Mouse (Mus musculus): ENCODE measurements around the gene Drg2. TPM values are rescaled to one million over a fixed set of nuclear protein-coding genes. Genes with fewer than 3 reads are reported as not detected.
"Not testable (repeated sequence)": the region's sequence is repeated elsewhere in the genome, so short reads cannot be mapped to it uniquely, and the experiment has no call there.

Gene Drg2
- polyA plus RNA-seq, 1 experiment from 2014 or later: 137 TPM

GRCm38 (mm10) chr11:60422046-60422668 lies 32.2 kb upstream of the Drg2 start:
- Histone ChIP-seq H3K4me1 (ENCODE audit: control insufficient read depth, insufficient read depth, low read length) (peaks cover 4% of the 10 kb centered on the region; the same call in 1 of the 2 replicates), H3K4me3 (ENCODE audit: low read depth, low read length) (no peak overlapping the region), H3K9me3 (ENCODE audit: control insufficient read depth, low read length) (no peaks in the 10 kb centered on the region), H3K9ac (ENCODE audit: low read length) (no peak overlapping the region), H3K36me3 (ENCODE audit: control insufficient read depth, insufficient read depth, low read length) (no peaks in the 10 kb centered on the region), H3K4me2 (ENCODE audit: low read depth, severe bottlenecking) (no peak overlapping the region), H3K27ac (replicated peaks; ENCODE audit: low read depth, low read length) (no peak overlapping the region), H3K27me3 (ENCODE audit: control insufficient read depth, insufficient read depth, low read length) (no peaks in the 10 kb centered on the region)
- 70% methylated on average over 5 of the region's 6 CpGs for WGBS
- DNase-seq (ENCODE audit: low spot score) (no peak), ATAC-seq (ENCODE audit: insufficient number of reproducible peaks, low FRiP score, low TSS enrichment, low read depth) (no peak)

- no peak for ATAC-seq (ENCODE audit: insufficient number of reproducible peaks, low FRiP score, low TSS enrichment, low read depth)
- Histone ChIP-seq H3K4me1 (ENCODE audit: control insufficient read depth, insufficient read depth, low read length) (peaks cover 4% of the 10 kb centered on the region; the same call in 1 of the 2 replicates), H3K9ac (ENCODE audit: low read length) (no peak overlapping the region), H3K4me2 (ENCODE audit: low read depth, severe bottlenecking) (no peak overlapping the region), H3K4me3 (ENCODE audit: low read depth, low read length) (no peak overlapping the region), H3K27me3 (ENCODE audit: control insufficient read depth, insufficient read depth, low read length) (no peaks in the 10 kb centered on the region), H3K36me3 (ENCODE audit: control insufficient read depth, insufficient read depth, low read length) (0 out of 2 replicates have a peak, but pooled peaks cover 1% of the 10 kb centered on the region), H3K9me3 (ENCODE audit: control insufficient read depth, low read length) (no peaks in the 10 kb centered on the region), H3K27ac (replicated peaks; ENCODE audit: low read depth, low read length) (no peak overlapping the region)
- WGBS: 77% methylated on average over 1 of the region's 1 CpGs
- no peak for DNase-seq (ENCODE audit: low spot score)
These were observed 31.4 kb upstream of the Drg2 start for GRCm38 (mm10) chr11:60423006-60423405.

- Histone ChIP-seq H3K4me2 (ENCODE audit: low read depth, severe bottlenecking) (no peak overlapping the region), H3K4me1 (ENCODE audit: control insufficient read depth, insufficient read depth, low read length) (no peaks in the 10 kb centered on the region), H3K27ac (replicated peaks; ENCODE audit: low read depth, low read length) (no peak overlapping the region), H3K9me3 (ENCODE audit: control insufficient read depth, low read length) (no peaks in the 10 kb centered on the region), H3K4me3 (ENCODE audit: low read depth, low read length) (no peak overlapping the region), H3K9ac (ENCODE audit: low read length) (no peak overlapping the region), H3K27me3 (ENCODE audit: control insufficient read depth, insufficient read depth, low read length) (no peaks in the 10 kb centered on the region), H3K36me3 (ENCODE audit: control insufficient read depth, insufficient read depth, low read length) (peaks cover 4% of the 10 kb centered on the region; the same call in 1 of the 2 replicates)
- WGBS: 76% methylated on average over 1 of the region's 1 CpGs
- ATAC-seq (ENCODE audit: insufficient number of reproducible peaks, low FRiP score, low TSS enrichment, low read depth) (no peak), DNase-seq (ENCODE audit: low spot score) (no peak)
These were observed 28.0 kb upstream of the Drg2 start for GRCm38 (mm10) chr11:60426417-60426816.

DNA sequence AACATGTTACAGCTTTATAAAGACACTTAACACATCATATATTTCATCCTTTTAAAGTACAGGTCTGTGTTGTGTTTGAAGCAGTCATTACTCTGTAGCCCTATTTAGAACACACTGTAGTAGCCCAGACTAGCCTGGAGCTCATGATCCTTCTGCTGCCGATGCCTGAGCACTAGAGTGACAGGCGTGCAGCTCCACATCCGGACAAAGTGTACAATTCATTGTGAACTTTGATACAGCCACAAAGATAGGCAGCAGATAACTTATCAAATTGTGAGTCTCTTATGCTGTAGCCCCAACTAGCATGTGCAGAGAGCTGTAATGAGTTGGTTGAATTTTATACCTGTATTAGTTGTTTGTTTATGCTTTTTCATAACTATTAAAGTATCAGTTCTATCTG lies 26.8 kb upstream of the Drg2 start:
- Histone ChIP-seq H3K27ac (replicated peaks; ENCODE audit: low read depth, low read length) (no peak overlapping the region), H3K4me3 (ENCODE audit: low read depth, low read length) (no peak overlapping the region), H3K27me3 (ENCODE audit: control insufficient read depth, insufficient read depth, low read length) (no peaks in the 10 kb centered on the region), H3K9ac (ENCODE audit: low read length) (no peak overlapping the region), H3K4me2 (ENCODE audit: low read depth, severe bottlenecking) (no peak overlapping the region), H3K4me1 (ENCODE audit: control insufficient read depth, insufficient read depth, low read length) (no peaks in the 10 kb centered on the region), H3K36me3 (ENCODE audit: control insufficient read depth, insufficient read depth, low read length) (peaks cover 4% of the 10 kb centered on the region; the same call in 1 of the 2 replicates), H3K9me3 (ENCODE audit: control insufficient read depth, low read length) (no peaks in the 10 kb centered on the region)
- DNase-seq (ENCODE audit: low spot score): no peak
- 90% methylated on average over 3 of the region's 3 CpGs for WGBS
- ATAC-seq (ENCODE audit: insufficient number of reproducible peaks, low FRiP score, low TSS enrichment, low read depth): no peak

DNA sequence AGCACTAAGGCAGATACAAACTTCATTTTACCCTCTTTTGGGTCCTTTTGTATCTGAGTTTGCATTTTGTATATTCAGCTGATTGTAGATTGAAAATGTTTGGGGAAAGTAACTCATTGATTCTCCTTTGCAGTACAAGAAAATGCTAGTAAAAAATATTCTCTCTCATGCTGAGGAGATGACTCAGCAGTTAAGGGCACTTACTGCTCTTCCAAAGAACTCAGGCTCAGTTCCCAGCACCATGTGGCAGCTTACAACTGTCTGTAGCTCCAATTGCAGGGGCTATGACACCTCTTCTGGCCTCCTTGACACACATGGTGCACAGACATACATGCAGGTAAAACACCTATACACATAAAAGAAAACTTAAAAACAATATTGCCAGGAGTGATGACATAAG lies 20.9 kb upstream of the Drg2 start:
- no peak for ATAC-seq (ENCODE audit: insufficient number of reproducible peaks, low FRiP score, low TSS enrichment, low read depth)
- Histone ChIP-seq H3K36me3 (ENCODE audit: control insufficient read depth, insufficient read depth, low read length) (peaks cover 5% of the 10 kb centered on the region), H3K4me2 (ENCODE audit: low read depth, severe bottlenecking) (no peak overlapping the region), H3K27me3 (ENCODE audit: control insufficient read depth, insufficient read depth, low read length) (no peaks in the 10 kb centered on the region), H3K9ac (ENCODE audit: low read length) (no peak overlapping the region), H3K4me3 (ENCODE audit: low read depth, low read length) (no peak overlapping the region), H3K27ac (replicated peaks; ENCODE audit: low read depth, low read length) (no peak overlapping the region), H3K9me3 (ENCODE audit: control insufficient read depth, low read length) (no peaks in the 10 kb centered on the region), H3K4me1 (ENCODE audit: control insufficient read depth, insufficient read depth, low read length) (no peaks in the 10 kb centered on the region)
- DNase-seq (ENCODE audit: low spot score): no peak

DNA sequence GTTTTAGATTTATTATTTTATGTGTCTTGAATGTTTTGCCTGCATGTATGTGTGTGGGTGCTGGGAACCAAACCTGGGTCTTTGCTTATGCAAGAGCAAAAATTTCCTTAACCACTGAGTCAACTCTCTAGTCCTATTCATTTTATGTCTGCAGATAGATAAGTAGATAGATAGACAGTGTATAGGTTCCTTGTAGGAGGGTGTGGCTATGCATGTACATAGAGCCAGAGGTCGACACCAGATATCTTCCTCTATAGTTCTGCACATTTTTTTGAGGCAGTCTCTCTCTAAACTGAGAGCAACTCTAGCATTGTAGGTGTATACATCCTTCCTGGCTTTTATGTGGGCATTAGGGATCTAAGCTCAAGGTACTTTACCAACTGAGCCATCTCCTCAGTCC lies 19.3 kb upstream of the Drg2 start:
- ATAC-seq (ENCODE audit: insufficient number of reproducible peaks, low FRiP score, low TSS enrichment, low read depth) (no peak), DNase-seq (ENCODE audit: low spot score) (no peak)
- H3K4me2 ChIP-seq (ENCODE audit: low read depth, severe bottlenecking): no peak overlapping the region
- no peaks in the 10 kb centered on the region for H3K4me1 ChIP-seq (ENCODE audit: control insufficient read depth, insufficient read depth, low read length)
- no peaks in the 10 kb centered on the region for H3K27me3 ChIP-seq (ENCODE audit: control insufficient read depth, insufficient read depth, low read length)
- H3K9me3 ChIP-seq (ENCODE audit: control insufficient read depth, low read length): no peaks in the 10 kb centered on the region
- H3K36me3 ChIP-seq (ENCODE audit: control insufficient read depth, insufficient read depth, low read length): peaks cover 3% of the 10 kb centered on the region
- whole genome bisulfite sequencing: 100% methylated on average over 1 of the region's 1 CpGs
- no peak overlapping the region for H3K9ac ChIP-seq (ENCODE audit: low read length)
- H3K27ac ChIP-seq (replicated peaks; ENCODE audit: low read depth, low read length): no peak overlapping the region
- no peak overlapping the region for H3K4me3 ChIP-seq (ENCODE audit: low read depth, low read length)

DNA sequence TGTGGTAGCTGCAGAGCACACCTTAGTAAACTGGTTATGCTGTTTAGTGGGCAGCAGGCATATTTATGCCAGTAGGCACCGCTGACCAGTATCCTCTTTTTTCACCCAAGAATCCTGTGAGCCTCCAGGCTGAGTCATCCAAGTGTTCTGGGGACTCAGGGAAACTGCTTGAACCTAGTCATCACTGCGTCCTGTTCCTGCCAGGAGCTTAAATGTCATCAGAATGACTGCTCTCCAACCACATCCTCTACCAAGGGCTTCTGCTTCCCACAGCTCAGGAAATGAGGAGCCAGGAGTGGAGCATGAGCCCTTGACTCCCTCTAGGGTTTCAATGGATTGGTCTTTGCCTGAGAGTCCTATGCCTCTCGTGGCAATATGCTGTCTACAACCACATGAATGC lies 17.8 kb upstream of the Drg2 start:
- no peak overlapping the region for H3K4me3 ChIP-seq (ENCODE audit: low read depth, low read length)
- H3K27me3 ChIP-seq (ENCODE audit: control insufficient read depth, insufficient read depth, low read length): no peaks in the 10 kb centered on the region
- WGBS: 90% methylated on average over 3 of the region's 3 CpGs
- H3K4me2 ChIP-seq (ENCODE audit: low read depth, severe bottlenecking): no peak overlapping the region
- peaks cover 3% of the 10 kb centered on the region for H3K36me3 ChIP-seq (ENCODE audit: control insufficient read depth, insufficient read depth, low read length)
- H3K4me1 ChIP-seq (ENCODE audit: control insufficient read depth, insufficient read depth, low read length): no peaks in the 10 kb centered on the region
- no peaks in the 10 kb centered on the region for H3K9me3 ChIP-seq (ENCODE audit: control insufficient read depth, low read length)
- ATAC-seq (ENCODE audit: insufficient number of reproducible peaks, low FRiP score, low TSS enrichment, low read depth): no peak
- no peak overlapping the region for H3K9ac ChIP-seq (ENCODE audit: low read length)
- H3K27ac ChIP-seq (replicated peaks; ENCODE audit: low read depth, low read length): no peak overlapping the region
- no peak for DNase-seq (ENCODE audit: low spot score)

DNA sequence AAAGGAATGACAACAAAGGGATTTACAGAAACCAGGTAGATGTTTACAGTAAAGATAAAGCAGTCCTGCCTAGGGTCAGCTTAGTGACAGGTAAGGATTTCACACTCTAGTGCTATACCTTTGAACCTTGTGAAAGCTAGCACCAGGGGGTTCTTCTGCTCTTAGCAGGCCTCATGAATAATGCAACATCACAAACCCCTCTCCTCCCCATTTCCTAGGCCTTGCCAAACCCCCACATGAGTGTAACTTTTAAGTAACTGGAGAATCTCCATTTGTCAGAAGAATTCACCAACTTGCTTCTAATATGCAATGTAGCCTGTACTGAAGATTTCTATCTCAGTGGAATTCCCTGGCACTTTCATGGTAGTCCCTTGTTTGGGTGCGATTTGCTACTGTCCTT lies 14.8 kb upstream of the Drg2 start:
- H3K9ac ChIP-seq (ENCODE audit: low read length); H3K27me3 ChIP-seq (ENCODE audit: control insufficient read depth, insufficient read depth, low read length); H3K4me3 ChIP-seq (ENCODE audit: low read depth, low read length); H3K27ac ChIP-seq (replicated peaks; ENCODE audit: low read depth, low read length); DNase-seq (ENCODE audit: low spot score); ATAC-seq (ENCODE audit: insufficient number of reproducible peaks, low FRiP score, low TSS enrichment, low read depth); H3K9me3 ChIP-seq (ENCODE audit: control insufficient read depth, low read length); H3K36me3 ChIP-seq (ENCODE audit: control insufficient read depth, insufficient read depth, low read length); H3K4me1 ChIP-seq (ENCODE audit: control insufficient read depth, insufficient read depth, low read length); H3K4me2 ChIP-seq (ENCODE audit: low read depth, severe bottlenecking): not testable (repeated sequence)
- 15% methylated on average over 1 of the region's 1 CpGs for WGBS

DNA sequence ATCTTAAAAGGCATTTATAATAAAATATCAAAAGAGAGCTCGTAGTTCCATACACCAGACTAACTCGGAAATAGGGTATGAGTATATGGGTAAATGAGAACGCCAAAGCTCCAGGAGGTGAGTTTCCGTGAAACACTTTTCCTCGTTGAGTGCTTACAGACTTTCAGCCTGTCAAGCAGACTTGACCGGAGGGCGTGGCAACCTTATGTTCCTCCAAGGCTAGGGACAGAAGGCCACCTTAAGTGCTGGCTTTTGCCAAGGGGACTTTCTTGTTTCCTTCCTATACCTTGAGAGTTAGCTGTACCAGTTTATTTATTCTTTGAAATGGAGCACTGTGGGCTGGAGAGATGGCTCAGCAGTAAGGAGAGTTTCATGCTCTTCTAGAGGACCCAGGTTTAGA lies 14.2 kb upstream of the Drg2 start:
- Histone ChIP-seq H3K4me2 (ENCODE audit: low read depth, severe bottlenecking) (no peak overlapping the region), H3K4me3 (ENCODE audit: low read depth, low read length) (no peak overlapping the region), H3K36me3 (ENCODE audit: control insufficient read depth, insufficient read depth, low read length) (peaks cover 6% of the 10 kb centered on the region), H3K4me1 (ENCODE audit: control insufficient read depth, insufficient read depth, low read length) (no peaks in the 10 kb centered on the region), H3K27me3 (ENCODE audit: control insufficient read depth, insufficient read depth, low read length) (no peaks in the 10 kb centered on the region), H3K27ac (replicated peaks; ENCODE audit: low read depth, low read length) (no peak overlapping the region), H3K9ac (ENCODE audit: low read length) (no peak overlapping the region), H3K9me3 (ENCODE audit: control insufficient read depth, low read length) (no peaks in the 10 kb centered on the region)
- no peak for DNase-seq (ENCODE audit: low spot score)
- 25% methylated on average over 7 of the region's 7 CpGs for WGBS
- ATAC-seq (ENCODE audit: insufficient number of reproducible peaks, low FRiP score, low TSS enrichment, low read depth): no peak

Measured in limb, embryonic 11.5 days (tissue).